Mouse (Mus musculus) E14TG2a.4 (cell line): ENCODE results near the gene Ctnnb1.

Source experiments
- CTCF ChIP-seq: conservative IDR thresholded peaks from 2 replicates; pipeline ENCODE4 v1.5.1; 2014; ENCODE audit warnings: low read length
- NANOG ChIP-seq: IDR thresholded peaks from 2 replicates; pipeline ENCODE4 v1.6.1; 2014; ENCODE audit warnings: borderline replicate concordance, low read length, mixed read lengths
- POU5F1 ChIP-seq: IDR thresholded peaks from 2 replicates; pipeline ENCODE4 v1.6.1; 2014; ENCODE audit warnings: low read length, borderline replicate concordance

- no peak; the same call in 1 of the 2 replicates for TF ChIP-seq CTCF
- no peak; the same call in 1 of the 2 replicates for TF ChIP-seq NANOG
- TF ChIP-seq POU5F1: no peak
Observed at GRCm38 (mm10) chr9:120919130-120919529, 9.9 kb upstream of the Ctnnb1 start.
